Mouse (Mus musculus): ENCODE measurements around the gene Rnf157. TPM values are rescaled to one million over a fixed set of nuclear protein-coding genes. Genes with fewer than 3 reads are reported as not detected.

Rnf157 gene
- polyA plus RNA-seq, 1 experiment, result 3.6 TPM

- Histone ChIP-seq H3K4me3 (replicated peaks; ENCODE audit: extremely low read depth, low read depth, low read length) (no peak overlapping the region), H3K4me1 (ENCODE audit: control insufficient read depth, insufficient read depth, low read length) (peaks cover 3% of the 10 kb centered on the region)
- DNase-seq, result no peak
- 9% methylated on average over 26 of the region's 26 CpGs for WGBS
- TF ChIP-seq CTCF (IDR thresholded peaks at IDR 0.05; ENCODE audit: insufficient read depth, low read length), result no peak
- TF ChIP-seq POLR2A (IDR thresholded peaks at IDR 0.05; ENCODE audit: borderline replicate concordance, extremely low read depth, low read depth, low read length), result no peak
Measured at GRCm38 (mm10) chr11:116334417-116334782, 78.4 kb downstream of the Rnf157 start.

DNA sequence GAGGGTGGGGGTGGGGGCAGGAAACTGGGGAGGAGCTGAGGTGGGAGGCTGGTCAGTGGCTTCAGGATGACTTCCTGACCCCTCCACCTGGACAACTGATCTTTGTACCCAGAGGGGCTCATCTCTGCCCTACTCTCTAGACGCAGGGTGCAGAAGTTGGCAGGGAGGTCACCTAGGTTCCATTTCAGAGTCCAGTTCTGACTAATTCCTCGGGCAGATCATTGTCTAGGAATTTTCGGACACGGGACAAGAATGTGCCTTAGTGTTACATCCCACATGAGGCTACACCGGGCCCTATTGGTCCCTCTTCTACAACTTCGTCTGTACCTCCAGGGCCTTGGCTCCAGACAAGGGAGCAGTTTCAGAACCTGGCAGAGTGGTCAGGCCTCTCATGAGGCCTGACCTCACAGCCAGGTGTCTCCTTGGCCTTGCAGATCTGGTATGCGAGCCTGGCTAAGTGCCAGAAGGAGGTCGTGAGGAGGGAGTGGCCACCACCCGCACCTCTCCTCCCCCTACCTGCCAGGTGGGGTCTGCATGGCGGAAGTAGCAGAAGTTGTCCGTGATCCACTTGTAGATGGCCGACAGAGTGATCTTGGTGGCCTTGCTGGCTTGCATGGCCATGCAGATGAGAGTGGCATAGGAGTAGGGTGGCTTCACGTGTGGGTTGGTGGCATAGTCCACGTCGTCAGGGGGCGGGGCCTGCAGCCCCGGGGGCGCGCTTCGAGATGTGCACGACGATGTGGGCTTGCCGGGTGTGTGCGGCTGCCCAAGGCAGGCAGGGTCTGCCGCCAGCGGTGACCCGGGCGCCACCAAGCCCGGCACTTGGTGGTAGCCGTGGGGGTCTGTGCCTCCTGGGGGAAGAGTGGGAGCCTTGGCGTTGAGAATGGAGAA lies 79.1 kb downstream of the Rnf157 start:
- 33% methylated on average over 31 of the region's 31 CpGs for WGBS
- TF ChIP-seq CTCF (IDR thresholded peaks at IDR 0.05; ENCODE audit: insufficient read depth, low read length) (no peak), POLR2A (IDR thresholded peaks at IDR 0.05; ENCODE audit: borderline replicate concordance, extremely low read depth, low read depth, low read length) (no peak)
- no peak for DNase-seq
- Histone ChIP-seq H3K4me3 (replicated peaks; ENCODE audit: extremely low read depth, low read depth, low read length) (peak overlapping the region; percentile 2), H3K4me1 (ENCODE audit: control insufficient read depth, insufficient read depth, low read length) (peaks cover 3% of the 10 kb centered on the region)

- no peak for DNase-seq
- no peak for TF ChIP-seq CTCF (IDR thresholded peaks at IDR 0.05; ENCODE audit: insufficient read depth, low read length)
- peaks cover 3% of the 10 kb centered on the region for H3K4me1 ChIP-seq (ENCODE audit: control insufficient read depth, insufficient read depth, low read length)
- no peak overlapping the region for H3K4me3 ChIP-seq (replicated peaks; ENCODE audit: extremely low read depth, low read depth, low read length)
- WGBS, result 95% methylated on average over 3 of the region's 3 CpGs
Measured at GRCm38 (mm10) chr11:116332983-116333270, 79.9 kb downstream of the Rnf157 start.

GRCm38 (mm10) chr11:116332232-116332982 lies 80.4 kb downstream of the Rnf157 start:
- H3K4me1 ChIP-seq (ENCODE audit: control insufficient read depth, insufficient read depth, low read length), result peaks cover 3% of the 10 kb centered on the region
- no peak for TF ChIP-seq CTCF (IDR thresholded peaks at IDR 0.05; ENCODE audit: insufficient read depth, low read length)
- no peak for TF ChIP-seq POLR2A (IDR thresholded peaks at IDR 0.05; ENCODE audit: borderline replicate concordance, extremely low read depth, low read depth, low read length)
- H3K4me3 ChIP-seq (replicated peaks; ENCODE audit: extremely low read depth, low read depth, low read length), result no peak overlapping the region
- 62% methylated on average over 18 of the region's 19 CpGs for WGBS
- DNase-seq, result no peak

DNA sequence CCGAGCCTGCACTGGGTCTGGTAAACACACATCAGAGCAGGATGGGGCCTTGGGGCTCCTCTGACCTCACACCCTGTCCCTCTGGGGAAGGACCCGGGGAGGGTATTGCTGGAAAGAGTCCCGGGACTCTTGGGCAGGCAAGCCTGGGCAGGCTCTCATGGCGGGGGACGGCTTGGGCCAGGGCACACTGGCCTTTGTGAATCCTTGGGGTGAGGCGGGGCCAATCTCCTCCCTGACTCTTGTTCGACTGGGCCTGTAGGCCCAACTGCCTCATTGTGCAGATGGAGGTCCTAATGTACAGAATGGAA lies 82.7 kb downstream of the Rnf157 start:
- H3K4me1 ChIP-seq (ENCODE audit: control insufficient read depth, insufficient read depth, low read length), result peaks cover 3% of the 10 kb centered on the region; the same call in 1 of the 2 replicates
- WGBS, result 71% methylated on average over 7 of the region's 7 CpGs
- H3K4me3 ChIP-seq (replicated peaks; ENCODE audit: extremely low read depth, low read depth, low read length), result no peak overlapping the region
- no peak for DNase-seq
- TF ChIP-seq CTCF (IDR thresholded peaks at IDR 0.05; ENCODE audit: insufficient read depth, low read length) (no peak), POLR2A (IDR thresholded peaks at IDR 0.05; ENCODE audit: borderline replicate concordance, extremely low read depth, low read depth, low read length) (no peak)

DNA sequence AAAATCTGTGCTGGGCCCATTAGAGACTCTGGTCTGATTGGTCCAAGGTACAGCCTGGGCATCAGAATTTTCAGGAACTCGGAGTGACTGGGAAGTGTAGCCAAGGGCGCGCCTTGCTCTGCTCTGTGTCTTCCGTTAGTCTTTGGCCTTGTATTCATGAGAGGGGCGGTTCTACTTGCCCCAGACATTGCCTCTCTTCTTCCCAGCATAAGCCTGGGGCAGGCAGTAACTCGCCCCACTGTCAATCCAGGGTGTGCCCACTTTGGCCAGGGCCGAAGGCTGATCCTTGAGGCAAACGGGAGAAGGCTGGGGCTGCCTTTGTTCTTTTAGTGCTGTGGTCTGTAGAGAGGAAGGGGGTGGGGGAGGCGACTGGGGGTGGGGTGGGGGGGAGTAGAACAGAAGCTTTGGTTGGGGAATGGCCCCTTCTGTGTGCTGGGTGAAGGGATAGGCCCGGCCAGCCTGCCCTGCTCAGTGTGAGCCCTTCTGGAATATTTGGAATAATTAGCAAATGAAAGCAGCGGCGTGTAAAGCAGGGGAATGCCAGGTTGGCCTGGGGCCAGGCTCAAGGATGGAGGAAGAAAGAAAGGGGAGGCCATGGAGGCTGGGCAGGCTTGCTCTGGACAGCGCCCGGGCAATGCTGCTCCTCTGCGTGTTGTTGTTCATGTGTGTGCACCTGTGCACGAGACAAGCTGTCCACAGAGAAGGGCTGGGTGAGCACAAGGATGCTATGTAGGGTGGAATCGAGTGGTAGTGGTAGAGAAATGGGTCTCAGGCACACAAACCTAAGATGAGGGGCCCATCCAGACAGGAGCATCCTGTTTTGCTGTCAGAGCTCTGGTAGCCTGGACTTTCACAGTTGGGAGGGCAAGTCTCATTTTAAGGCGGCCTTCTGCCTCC lies 83.3 kb downstream of the Rnf157 start:
- 47% methylated on average over 18 of the region's 18 CpGs for WGBS
- no peaks in the 10 kb centered on the region for H3K4me1 ChIP-seq (ENCODE audit: control insufficient read depth, insufficient read depth, low read length)
- H3K4me3 ChIP-seq (replicated peaks; ENCODE audit: extremely low read depth, low read depth, low read length), result no peak overlapping the region
- DNase-seq, result peak; percentile 29
- no peak for TF ChIP-seq CTCF (IDR thresholded peaks at IDR 0.05; ENCODE audit: insufficient read depth, low read length)
- no peak for TF ChIP-seq POLR2A (IDR thresholded peaks at IDR 0.05; ENCODE audit: borderline replicate concordance, extremely low read depth, low read depth, low read length)

- no peak for TF ChIP-seq CTCF (IDR thresholded peaks at IDR 0.05; ENCODE audit: insufficient read depth, low read length)
- TF ChIP-seq POLR2A (IDR thresholded peaks at IDR 0.05; ENCODE audit: borderline replicate concordance, extremely low read depth, low read depth, low read length), result no peak
- no peak for DNase-seq
- WGBS, result 68% methylated on average over 7 of the region's 7 CpGs
- no peaks in the 10 kb centered on the region for H3K4me1 ChIP-seq (ENCODE audit: control insufficient read depth, insufficient read depth, low read length)
- no peak overlapping the region for H3K4me3 ChIP-seq (replicated peaks; ENCODE audit: extremely low read depth, low read depth, low read length)
Measured at GRCm38 (mm10) chr11:116326963-116327603, 85.7 kb downstream of the Rnf157 start.

GRCm38 (mm10) chr11:116318719-116319659 lies 93.8 kb downstream of the Rnf157 start:
- TF ChIP-seq CTCF (IDR thresholded peaks at IDR 0.05; ENCODE audit: insufficient read depth, low read length), result peak; percentile 68
- TF ChIP-seq POLR2A (IDR thresholded peaks at IDR 0.05; ENCODE audit: borderline replicate concordance, extremely low read depth, low read depth, low read length), result 0 out of 2 replicates have a peak, but pooled peaks have one; percentile 11
- DNase-seq, result peak; percentile 91
- Histone ChIP-seq H3K4me1 (ENCODE audit: control insufficient read depth, insufficient read depth, low read length) (0 out of 2 replicates have a peak, but pooled peaks cover 3% of the 10 kb centered on the region), H3K4me3 (replicated peaks; ENCODE audit: extremely low read depth, low read depth, low read length) (peak overlapping the region; percentile 53)
- WGBS, result 2% methylated on average over 41 of the region's 41 CpGs

All from lung, adult 2 months (tissue).